Mouse (Mus musculus): ENCODE measurements around the gene Gm6993. TPM values are rescaled to one million over a fixed set of nuclear protein-coding genes. Genes with fewer than 3 reads are reported as not detected.

Gm6993 gene
- not detected in 2 replicates for polyA plus RNA-seq (2015; fragmentation: Nextera tagmentation; extraction: Ambion mirVana)

- no peak for ATAC-seq (ENCODE audit: insufficient number of reproducible peaks, low FRiP score, low TSS enrichment, low read depth)
- H3K4me1 ChIP-seq = peaks cover 15% of the 10 kb centered on the region
- H3K36me3 ChIP-seq = no peaks in the 10 kb centered on the region
- WGBS = 87% methylated on average over 5 of the region's 5 CpGs
- no peaks in the 10 kb centered on the region for H3K27me3 ChIP-seq
- no peaks in the 10 kb centered on the region for H3K9me3 ChIP-seq (replicated peaks)
- no peak within 1 kb of the TSS for H3K4me2 ChIP-seq (replicated peaks)
- H3K27ac ChIP-seq (replicated peaks) = no peak within 1 kb of the TSS
- no peak within 1 kb of the TSS for H3K4me3 ChIP-seq (replicated peaks)
- H3K9ac ChIP-seq = no peak within 1 kb of the TSS
Measured at GRCm38 (mm10) chr12:31240470-31240869, at the start of gene Gm6993. Gene Gm6993, plus strand, starts transcription at chr12:31240770.

GRCm38 (mm10) chr12:31191329-31191954, 49.1 kb upstream of the Gm6993 start:
- H3K27me3 ChIP-seq = no peaks in the 10 kb centered on the region
- no peak overlapping the region for H3K27ac ChIP-seq (replicated peaks)
- no peak for ATAC-seq (ENCODE audit: insufficient number of reproducible peaks, low FRiP score, low TSS enrichment, low read depth)
- no peaks in the 10 kb centered on the region for H3K36me3 ChIP-seq
- 22% methylated on average over 8 of the region's 8 CpGs for WGBS
- H3K4me2 ChIP-seq (replicated peaks) = no peak overlapping the region
- no peak overlapping the region for H3K9ac ChIP-seq
- H3K9me3 ChIP-seq (replicated peaks) = no peaks in the 10 kb centered on the region
- 0 out of 2 replicates have a peak, but pooled peaks cover 10% of the 10 kb centered on the region for H3K4me1 ChIP-seq
- no peak overlapping the region for H3K4me3 ChIP-seq (replicated peaks)

DNA sequence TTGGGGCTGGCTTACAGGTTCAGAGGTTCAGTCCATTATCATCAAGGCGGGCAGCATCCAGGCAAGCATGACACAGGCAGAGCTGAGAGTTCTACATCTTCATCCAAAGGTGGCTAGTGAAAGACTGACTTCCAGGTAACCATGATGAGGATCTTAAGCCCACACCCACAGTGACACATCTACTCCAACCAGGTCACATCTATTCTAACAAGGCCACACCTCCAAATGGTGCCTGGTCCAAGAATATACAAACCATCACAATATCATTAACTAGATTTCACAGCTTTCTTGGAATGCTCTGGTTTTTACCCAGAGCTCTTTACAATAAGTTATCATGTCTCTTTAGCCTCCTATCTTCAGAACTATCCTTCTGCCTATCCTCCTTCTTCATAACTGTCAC, 38.1 kb upstream of the Gm6993 start:
- Histone ChIP-seq H3K9ac (no peak overlapping the region), H3K4me1 (no peaks in the 10 kb centered on the region), H3K27ac (replicated peaks) (no peak overlapping the region), H3K4me3 (replicated peaks) (no peak overlapping the region), H3K4me2 (replicated peaks) (no peak overlapping the region), H3K27me3 (no peaks in the 10 kb centered on the region), H3K9me3 (replicated peaks) (no peaks in the 10 kb centered on the region), H3K36me3 (no peaks in the 10 kb centered on the region)
- 97% methylated on average over 1 of the region's 1 CpGs for WGBS
- no peak for ATAC-seq (ENCODE audit: insufficient number of reproducible peaks, low FRiP score, low TSS enrichment, low read depth)

- no peaks in the 10 kb centered on the region for H3K9me3 ChIP-seq (replicated peaks)
- H3K4me1 ChIP-seq = no peaks in the 10 kb centered on the region
- 68% methylated on average over 6 of the region's 6 CpGs for WGBS
- H3K4me2 ChIP-seq (replicated peaks) = no peak overlapping the region
- no peak overlapping the region for H3K27ac ChIP-seq (replicated peaks)
- H3K9ac ChIP-seq = no peak overlapping the region
- H3K4me3 ChIP-seq (replicated peaks) = no peak overlapping the region
- H3K36me3 ChIP-seq = no peaks in the 10 kb centered on the region
- no peaks in the 10 kb centered on the region for H3K27me3 ChIP-seq
- no peak for ATAC-seq (ENCODE audit: insufficient number of reproducible peaks, low FRiP score, low TSS enrichment, low read depth)
Measured at GRCm38 (mm10) chr12:31203746-31204455, 36.7 kb upstream of the Gm6993 start.

DNA sequence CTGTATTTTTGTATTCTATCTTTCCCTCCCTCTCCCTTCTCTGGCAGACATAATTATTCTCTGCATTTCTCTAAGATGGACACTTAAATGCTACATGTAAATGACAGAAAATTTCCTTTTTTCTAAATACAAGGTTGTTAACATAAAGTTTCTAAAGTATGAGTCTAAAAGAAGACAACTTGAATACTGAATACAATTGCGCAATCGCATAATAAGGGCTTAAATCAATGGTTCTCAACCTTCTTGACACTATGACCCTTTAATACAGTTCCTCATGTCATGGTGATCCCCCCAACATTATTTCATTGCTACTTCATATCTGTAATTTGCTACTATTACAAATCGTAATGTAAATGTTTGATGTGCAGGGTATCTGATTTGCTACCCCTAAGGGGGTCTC, 35.7 kb upstream of the Gm6993 start:
- peaks cover 6% of the 10 kb centered on the region; the same call in 1 of the 2 replicates for H3K4me1 ChIP-seq
- no peaks in the 10 kb centered on the region for H3K27me3 ChIP-seq
- no peaks in the 10 kb centered on the region for H3K9me3 ChIP-seq (replicated peaks)
- H3K4me3 ChIP-seq (replicated peaks) = no peak overlapping the region
- H3K27ac ChIP-seq (replicated peaks) = no peak overlapping the region
- H3K9ac ChIP-seq = no peak overlapping the region
- no peaks in the 10 kb centered on the region for H3K36me3 ChIP-seq
- WGBS = 93% methylated on average over 3 of the region's 3 CpGs
- no peak for ATAC-seq (ENCODE audit: insufficient number of reproducible peaks, low FRiP score, low TSS enrichment, low read depth)
- H3K4me2 ChIP-seq (replicated peaks) = no peak overlapping the region

GRCm38 (mm10) chr12:31205983-31206633, 34.5 kb upstream of the Gm6993 start:
- Histone ChIP-seq H3K9me3 (replicated peaks) (no peaks in the 10 kb centered on the region), H3K4me2 (replicated peaks) (no peak overlapping the region), H3K9ac (no peak overlapping the region), H3K4me3 (replicated peaks) (no peak overlapping the region), H3K4me1 (peaks cover 6% of the 10 kb centered on the region; the same call in 1 of the 2 replicates), H3K27me3 (no peaks in the 10 kb centered on the region), H3K36me3 (no peaks in the 10 kb centered on the region), H3K27ac (replicated peaks) (no peak overlapping the region)
- WGBS = 54% methylated on average over 10 of the region's 10 CpGs
- no peak for ATAC-seq (ENCODE audit: insufficient number of reproducible peaks, low FRiP score, low TSS enrichment, low read depth)

DNA sequence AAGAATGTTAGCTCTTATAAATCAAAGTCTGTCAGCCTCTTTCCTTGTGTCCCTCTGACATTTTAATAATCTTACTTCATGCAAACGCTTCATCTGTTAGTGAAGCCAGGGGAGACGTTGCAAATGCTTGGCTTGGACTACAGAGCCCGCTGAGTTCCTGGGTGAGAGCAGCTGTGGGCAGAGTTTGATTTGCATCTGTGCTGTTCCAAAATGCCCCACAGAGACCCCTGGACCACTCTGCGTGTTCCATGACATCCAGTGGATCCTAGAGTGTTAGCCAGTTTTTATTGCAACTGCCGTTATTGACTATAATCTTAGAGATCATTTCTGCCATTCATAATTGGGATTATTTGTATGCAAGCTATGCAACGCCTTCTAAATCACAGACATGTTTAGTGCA, 31.8 kb upstream of the Gm6993 start:
- H3K27ac ChIP-seq (replicated peaks) = no peak overlapping the region
- H3K27me3 ChIP-seq = no peaks in the 10 kb centered on the region
- WGBS = 59% methylated on average over 6 of the region's 6 CpGs
- H3K9me3 ChIP-seq (replicated peaks) = no peaks in the 10 kb centered on the region
- H3K4me2 ChIP-seq (replicated peaks) = no peak overlapping the region
- no peak overlapping the region for H3K4me3 ChIP-seq (replicated peaks)
- H3K4me1 ChIP-seq = peaks cover 16% of the 10 kb centered on the region
- H3K36me3 ChIP-seq = no peaks in the 10 kb centered on the region
- no peak overlapping the region for H3K9ac ChIP-seq
- ATAC-seq (ENCODE audit: insufficient number of reproducible peaks, low FRiP score, low TSS enrichment, low read depth) = no peak

GRCm38 (mm10) chr12:31209377-31209805, 31.2 kb upstream of the Gm6993 start:
- 37% methylated on average over 5 of the region's 5 CpGs for WGBS
- H3K36me3 ChIP-seq = no peaks in the 10 kb centered on the region
- ATAC-seq (ENCODE audit: insufficient number of reproducible peaks, low FRiP score, low TSS enrichment, low read depth) = no peak
- H3K9me3 ChIP-seq (replicated peaks) = no peaks in the 10 kb centered on the region
- H3K4me3 ChIP-seq (replicated peaks) = no peak overlapping the region
- H3K4me1 ChIP-seq = peaks cover 21% of the 10 kb centered on the region
- no peak overlapping the region for H3K9ac ChIP-seq
- no peaks in the 10 kb centered on the region for H3K27me3 ChIP-seq
- no peak overlapping the region for H3K27ac ChIP-seq (replicated peaks)
- H3K4me2 ChIP-seq (replicated peaks) = no peak overlapping the region

GRCm38 (mm10) chr12:31213556-31213955, 27.0 kb upstream of the Gm6993 start:
- Histone ChIP-seq H3K4me3 (replicated peaks) (no peak overlapping the region), H3K27me3 (no peaks in the 10 kb centered on the region), H3K36me3 (no peaks in the 10 kb centered on the region), H3K4me1 (peaks cover 29% of the 10 kb centered on the region), H3K9ac (no peak overlapping the region), H3K4me2 (replicated peaks) (no peak overlapping the region), H3K9me3 (replicated peaks) (no peaks in the 10 kb centered on the region), H3K27ac (replicated peaks) (peak overlapping the region; percentile 18)
- WGBS = 26% methylated on average over 7 of the region's 7 CpGs
- ATAC-seq (ENCODE audit: insufficient number of reproducible peaks, low FRiP score, low TSS enrichment, low read depth) = no peak

- no peak overlapping the region for H3K9ac ChIP-seq
- no peaks in the 10 kb centered on the region for H3K36me3 ChIP-seq
- peak overlapping the region; percentile 18 for H3K27ac ChIP-seq (replicated peaks)
- no peak for ATAC-seq (ENCODE audit: insufficient number of reproducible peaks, low FRiP score, low TSS enrichment, low read depth)
- WGBS = 35% methylated on average over 6 of the region's 6 CpGs
- H3K27me3 ChIP-seq = no peaks in the 10 kb centered on the region
- H3K4me2 ChIP-seq (replicated peaks) = no peak overlapping the region
- no peak overlapping the region for H3K4me3 ChIP-seq (replicated peaks)
- no peaks in the 10 kb centered on the region for H3K9me3 ChIP-seq (replicated peaks)
- peaks cover 31% of the 10 kb centered on the region for H3K4me1 ChIP-seq
Measured at GRCm38 (mm10) chr12:31215003-31215402, 25.6 kb upstream of the Gm6993 start.

GRCm38 (mm10) chr12:31217232-31217631, 23.3 kb upstream of the Gm6993 start:
- Histone ChIP-seq H3K4me1 (peaks cover 31% of the 10 kb centered on the region), H3K36me3 (no peaks in the 10 kb centered on the region), H3K9ac (no peak overlapping the region), H3K4me2 (replicated peaks) (no peak overlapping the region), H3K4me3 (replicated peaks) (no peak overlapping the region), H3K9me3 (replicated peaks) (no peaks in the 10 kb centered on the region), H3K27me3 (no peaks in the 10 kb centered on the region), H3K27ac (replicated peaks) (0 out of 2 replicates have a peak overlapping the region, but pooled peaks have one; percentile 55)
- WGBS = 76% methylated on average over 5 of the region's 5 CpGs
- ATAC-seq (ENCODE audit: insufficient number of reproducible peaks, low FRiP score, low TSS enrichment, low read depth) = no peak
